ENCODE assay signal across 8 mouse cellular contexts in the genomic region with DNA sequence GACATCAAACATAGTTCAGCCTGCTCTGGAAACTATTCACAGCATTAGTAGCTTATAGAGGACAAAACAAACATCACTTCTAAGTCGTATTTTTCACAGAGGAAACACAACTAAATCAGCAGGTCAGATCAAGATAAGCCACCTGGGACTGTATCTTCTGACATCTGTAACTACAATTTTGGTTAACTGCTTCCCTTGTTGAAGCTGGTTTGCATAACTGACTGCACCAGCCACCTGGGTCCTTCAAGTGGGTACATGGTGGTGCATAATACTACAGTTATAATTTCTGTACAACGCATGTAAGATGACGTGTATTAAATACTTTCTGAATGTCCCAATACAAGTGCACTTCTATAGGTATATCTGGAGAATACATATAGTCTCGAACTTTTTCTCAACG. TPM values are rescaled to one million over a fixed set of nuclear protein-coding genes. Genes with fewer than 3 reads are reported as not detected.
DNase-seq lines count a peak whose midpoint lies in the region; ATAC-seq and TF ChIP-seq lines count a peak whose summit lies in the region.

No protein-coding gene starts in this region.

- no peak for TF ChIP-seq CTCF in ES-Bruce4 (IDR thresholded peaks at IDR 0.05; ENCODE audit: low read depth, low read length)

- H3K4me3 ChIP-seq in heart, embryonic 13.5 days: peak overlapping the region; percentile 88
- 0 out of 2 replicates have a peak overlapping the region, but pooled peaks have one; percentile 19 for H3K4me3 ChIP-seq in ES-Bruce4 (ENCODE audit: low read depth, low read length)
- H3K4me3 ChIP-seq in hindbrain, embryonic 15.5 days: peak overlapping the region; percentile 77
- H3K4me3 ChIP-seq in midbrain, embryonic 16.5 days (ENCODE audit: low read depth, low read length): peak overlapping the region; percentile 81

- ATAC-seq in heart, embryonic 13.5 days (ENCODE audit: extremely low read depth, insufficient number of reproducible peaks, low FRiP score, low TSS enrichment): no peak
- no peak for ATAC-seq in hindbrain, embryonic 15.5 days (ENCODE audit: low FRiP score, low read depth)
- no peak for ATAC-seq in midbrain, embryonic 16.5 days
- no peak for ATAC-seq in granulocyte monocyte progenitor cell, adult 5-6 weeks (replicated peaks; ENCODE audit: poor library complexity, severe bottlenecking)

- no peak for TF ChIP-seq EP300 in ES-Bruce4 (IDR thresholded peaks at IDR 0.05; ENCODE audit: insufficient read depth, low read depth, low read length)

- no peak for DNase-seq in heart, adult 9 months (ENCODE audit: low spot score in 2 of 2)
- DNase-seq in right cerebral cortex, postnatal 36 days (ENCODE audit: low spot score in 2 of 2): no peak
- no peak for DNase-seq in frontal cortex, postnatal 25 days (ENCODE audit: low spot score in 2 of 2)

- WGBS in heart, embryonic 13.5 days: 38% methylated on average over 5 of the region's 5 CpGs
- WGBS in hindbrain, embryonic 15.5 days: 59% methylated on average over 5 of the region's 5 CpGs
- WGBS in midbrain, embryonic 16.5 days: 49% methylated on average over 5 of the region's 5 CpGs

- no peaks in the 10 kb centered on the region for H3K9me3 ChIP-seq in heart, embryonic 13.5 days
- H3K9me3 ChIP-seq in ES-Bruce4 (replicated peaks; ENCODE audit: control insufficient read depth, insufficient read depth, low read length, poor library complexity, severe bottlenecking): no peaks in the 10 kb centered on the region; the same call in 1 of the 2 replicates
- no peaks in the 10 kb centered on the region for H3K9me3 ChIP-seq in hindbrain, embryonic 15.5 days
- no peaks in the 10 kb centered on the region for H3K9me3 ChIP-seq in midbrain, embryonic 16.5 days (replicated peaks; ENCODE audit: control insufficient read depth, low read length, poor library complexity, severe bottlenecking)

- peaks cover 36% of the 10 kb centered on the region for H3K4me1 ChIP-seq in heart, embryonic 13.5 days
- H3K4me1 ChIP-seq in ES-Bruce4 (ENCODE audit: control insufficient read depth, insufficient read depth, low read length): peaks cover 2% of the 10 kb centered on the region
- peaks cover 38% of the 10 kb centered on the region for H3K4me1 ChIP-seq in hindbrain, embryonic 15.5 days (replicated peaks)
- peaks cover 30% of the 10 kb centered on the region for H3K4me1 ChIP-seq in midbrain, embryonic 16.5 days (ENCODE audit: control insufficient read depth, insufficient read depth, low read length)

- peak overlapping the region; percentile 86 for H3K4me2 ChIP-seq in heart, embryonic 13.5 days
- H3K4me2 ChIP-seq in hindbrain, embryonic 15.5 days: peak overlapping the region; percentile 62
- peak overlapping the region; percentile 78 for H3K4me2 ChIP-seq in midbrain, embryonic 16.5 days (ENCODE audit: low read length)

- no peak for TF ChIP-seq POLR2A in ES-Bruce4 (IDR thresholded peaks at IDR 0.05; ENCODE audit: insufficient read depth, low read length)

- no peak overlapping the region for H3K27ac ChIP-seq in heart, embryonic 13.5 days (replicated peaks)
- H3K27ac ChIP-seq in ES-Bruce4 (ENCODE audit: insufficient read depth, low read length): no peak overlapping the region
- H3K27ac ChIP-seq in hindbrain, embryonic 15.5 days (replicated peaks): no peak overlapping the region
- no peak overlapping the region for H3K27ac ChIP-seq in midbrain, embryonic 16.5 days (ENCODE audit: low read length)

- peaks cover 30% of the 10 kb centered on the region for H3K36me3 ChIP-seq in heart, embryonic 13.5 days
- H3K36me3 ChIP-seq in ES-Bruce4 (ENCODE audit: control insufficient read depth, insufficient read depth, low read length, poor library complexity, severe bottlenecking): peaks cover 25% of the 10 kb centered on the region
- peaks cover 28% of the 10 kb centered on the region for H3K36me3 ChIP-seq in hindbrain, embryonic 15.5 days
- H3K36me3 ChIP-seq in midbrain, embryonic 16.5 days (ENCODE audit: control insufficient read depth, insufficient read depth, low read length): peaks cover 18% of the 10 kb centered on the region

- peak overlapping the region; percentile 88 for H3K9ac ChIP-seq in heart, embryonic 13.5 days
- peak overlapping the region; percentile 53 for H3K9ac ChIP-seq in ES-Bruce4 (ENCODE audit: low read depth, poor library complexity, severe bottlenecking)
- peak overlapping the region; percentile 23; the same call in 1 of the 2 replicates for H3K9ac ChIP-seq in hindbrain, embryonic 15.5 days
- H3K9ac ChIP-seq in midbrain, embryonic 16.5 days (ENCODE audit: low read depth, low read length): peak overlapping the region; percentile 75; the same call in 1 of the 2 replicates

- no peaks in the 10 kb centered on the region for H3K27me3 ChIP-seq in heart, embryonic 13.5 days (replicated peaks)
- no peaks in the 10 kb centered on the region for H3K27me3 ChIP-seq in ES-Bruce4 (ENCODE audit: control insufficient read depth, insufficient read depth, low read length, poor library complexity, severe bottlenecking)
- H3K27me3 ChIP-seq in hindbrain, embryonic 15.5 days: no peaks in the 10 kb centered on the region
- no peaks in the 10 kb centered on the region for H3K27me3 ChIP-seq in midbrain, embryonic 16.5 days (ENCODE audit: control insufficient read depth, insufficient read depth, low read depth, low read length)

RNA-seq across cellular contexts. Expression of a gene that starts 2.2 kb away (rescaled TPM):
- 3.8 and 4.0 TPM in 2 replicates for polyA plus RNA-seq in heart, embryonic 13.5 days (2015; fragmentation: Nextera tagmentation; extraction: Ambion mirVana)
- polyA plus RNA-seq in ES-Bruce4 (2011; ENCODE audit: insufficient read depth, insufficient read length, low read depth, missing spikeins): 9.4 and 9.6 TPM in 2 replicates
- polyA plus RNA-seq in hindbrain, embryonic 15.5 days (2015; fragmentation: Nextera tagmentation; extraction: Ambion mirVana): 10.0 and 10.6 TPM in 2 replicates
- polyA plus RNA-seq in midbrain, embryonic 16.5 days (2015; fragmentation: Nextera tagmentation; extraction: Ambion mirVana): 14.1 and 14.2 TPM in 2 replicates
- 2.3 and 2.8 TPM in 2 replicates for total RNA-seq in granulocyte monocyte progenitor cell, adult 5-6 weeks (2014; fragmentation: Nextera tagmentation)
- total RNA-seq in granulocyte monocyte progenitor cell, adult 5-6 weeks (2017): 1.2 and 1.4 TPM in 2 replicates

RNA-seq across cellular contexts. Expression of a gene that starts 2.2 kb away (rescaled TPM):
- polyA plus RNA-seq in heart, embryonic 13.5 days (2015; fragmentation: Nextera tagmentation; extraction: Ambion mirVana): 11.1 and 12.0 TPM in 2 replicates
- 20.1 and 20.7 TPM in 2 replicates for polyA plus RNA-seq in ES-Bruce4 (2011; ENCODE audit: insufficient read depth, insufficient read length, low read depth, missing spikeins)
- polyA plus RNA-seq in hindbrain, embryonic 15.5 days (2015; fragmentation: Nextera tagmentation; extraction: Ambion mirVana): 13.6 and 15.0 TPM in 2 replicates
- polyA plus RNA-seq in midbrain, embryonic 16.5 days (2015; fragmentation: Nextera tagmentation; extraction: Ambion mirVana): 12.2 and 12.7 TPM in 2 replicates
- 8.7 and 11.1 TPM in 2 replicates for total RNA-seq in granulocyte monocyte progenitor cell, adult 5-6 weeks (2014; fragmentation: Nextera tagmentation)
- 14.5 and 14.8 TPM in 2 replicates for total RNA-seq in granulocyte monocyte progenitor cell, adult 5-6 weeks (2017)

RNA-seq across cellular contexts. Expression of a gene that starts 31.0 kb away (rescaled TPM):
- 0.37 and 0.68 TPM in 2 replicates for polyA plus RNA-seq in heart, embryonic 13.5 days (2015; fragmentation: Nextera tagmentation; extraction: Ambion mirVana)
- polyA plus RNA-seq in ES-Bruce4 (2011; ENCODE audit: insufficient read depth, insufficient read length, low read depth, missing spikeins): 0.37 TPM in 1 of 2 replicates, not detected in the other
- 0.42 and 0.86 TPM in 2 replicates for polyA plus RNA-seq in hindbrain, embryonic 15.5 days (2015; fragmentation: Nextera tagmentation; extraction: Ambion mirVana)
- 0.23 and 0.52 TPM in 2 replicates for polyA plus RNA-seq in midbrain, embryonic 16.5 days (2015; fragmentation: Nextera tagmentation; extraction: Ambion mirVana)
- total RNA-seq in granulocyte monocyte progenitor cell, adult 5-6 weeks (2014; fragmentation: Nextera tagmentation): 0.19 and 4.2 TPM in 2 replicates
- total RNA-seq in granulocyte monocyte progenitor cell, adult 5-6 weeks (2017): 0.34 and 2.4 TPM in 2 replicates

Comparison
In these comparisons a context has a peak if more than half of its experiments do, and no peak if none do; other contexts are left out.
1. H3K4me3 ChIP-seq: peak in every context shown above with its lines; median percentile 88 in heart, embryonic 13.5 days; 81 in midbrain, embryonic 16.5 days; 77 in hindbrain, embryonic 15.5 days; 19 in ES-Bruce4.
2. H3K9ac ChIP-seq: peak in every context shown above with its lines; median percentile 88 in heart, embryonic 13.5 days; 75 in midbrain, embryonic 16.5 days; 53 in ES-Bruce4; 23 in hindbrain, embryonic 15.5 days.